Mouse (Mus musculus) intestine, embryonic 14.5 days (tissue): ENCODE results near the gene Pkd1. TPM values are rescaled to one million over a fixed set of nuclear protein-coding genes. Genes with fewer than 3 reads are reported as not detected.
A peak's percentile ranks its signal among the peaks of the same experiment; 100 is the strongest.

Experiments used
- ATAC-seq: fragments of 200-750 bp; cut with Nextera tagmentation; replicated peaks from 2 replicates; pipeline ENCODE4 v1.8.0; 2017; ENCODE audit warnings: low read depth, moderate number of reproducible peaks, moderate TSS enrichment, moderate library complexity; ENCODE audit not compliant: low FRiP score, low TSS enrichment
- DNase-seq: peaks from one replicate; pipeline ENCODE4 v3.0.0-alpha.2; 2018; ENCODE audit warnings: low spot score
- H3K27ac ChIP-seq: fragments of 300-500 bp; sonication (generic); 2 replicates; pipeline ENCODE4 v1.5.1; 2014; ENCODE audit warnings: low read depth, mild to moderate bottlenecking, control low read depth
- H3K27me3 ChIP-seq: fragments of 300-500 bp; sonication (generic); replicated peaks from 2 replicates; pipeline ENCODE4 v1.6.1; 2014; ENCODE audit warnings: low read length, control low read depth; ENCODE audit not compliant: control insufficient read depth, insufficient read depth
- H3K36me3 ChIP-seq: fragments of 300-500 bp; sonication (generic); 2 replicates; pipeline ENCODE4 v1.6.1; 2014; ENCODE audit warnings: low read length, control low read depth; ENCODE audit not compliant: control insufficient read depth, insufficient read depth
- H3K4me1 ChIP-seq: fragments of 300-500 bp; sonication (generic); replicated peaks from 2 replicates; pipeline ENCODE4 v1.6.1; 2014; ENCODE audit warnings: low read length, control low read depth, mixed read lengths; ENCODE audit not compliant: control insufficient read depth, insufficient read depth
- H3K4me2 ChIP-seq: fragments of 300-500 bp; sonication (generic); 2 replicates; pipeline ENCODE4 v1.6.1; 2014; ENCODE audit warnings: low read length
- H3K4me3 ChIP-seq: fragments of 300-500 bp; sonication (generic); 2 replicates; pipeline ENCODE4 v1.5.1; 2014; ENCODE audit warnings: low read depth, low read length, control low read depth, mixed read lengths
- H3K9ac ChIP-seq: fragments of 300-500 bp; sonication (generic); 2 replicates; pipeline ENCODE4 v1.6.1; 2014; ENCODE audit warnings: mild to moderate bottlenecking, low read length
- H3K9me3 ChIP-seq: fragments of 300-500 bp; sonication (generic); 2 replicates; pipeline ENCODE4 v1.6.1; 2016; ENCODE audit warnings: low read length, control low read depth; ENCODE audit not compliant: control insufficient read depth
- WGBS: fragments of 180-500 bp; shearing (Covaris S2); extraction: QIAGEN DNeasy Blood & Tissue Kit; methylation state at CpG from one replicate; pipeline ENCODE4 v1.1.7; 2014; 5-methylcytosine and 5-hydroxymethylcytosine counted together
- polyA plus RNA-seq: library from polyadenylated mRNA; unstranded; fragments of >200 nt; fragmentation: Nextera tagmentation; extraction: Ambion mirVana; gene quantifications from 2 replicates; pipeline ENCODE4 v1.2.1, GENCODE M21; 2014

Pkd1 gene
- polyA plus RNA-seq, 1 experiment from 2014 or later, result 26.8 TPM

DNA sequence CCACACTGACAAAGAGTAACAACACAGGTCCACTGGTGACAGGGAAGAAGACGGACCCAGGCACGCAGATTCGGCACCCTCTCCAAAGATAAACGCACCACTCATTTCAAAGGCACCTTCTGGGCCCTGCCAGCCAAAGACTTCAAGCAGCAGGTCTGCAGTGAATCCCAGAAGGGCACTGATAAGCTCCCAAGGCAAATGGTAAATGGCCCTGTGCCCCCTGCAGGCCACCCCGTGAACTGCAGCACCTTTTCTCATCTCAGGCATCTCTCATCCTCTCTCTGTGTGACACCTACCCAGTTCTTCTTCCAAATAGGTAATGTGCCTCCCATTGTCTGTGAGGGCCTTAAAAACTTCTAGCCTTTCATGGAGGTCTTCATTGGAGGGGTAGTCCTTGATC, 79.0 kb downstream of the Pkd1 start:
- peak; percentile 91 for DNase-seq
- Histone ChIP-seq H3K4me3 (no peak overlapping the region), H3K27me3 (no peaks in the 10 kb centered on the region), H3K4me1 (peaks cover 13% of the 10 kb centered on the region), H3K27ac (no peak overlapping the region), H3K4me2 (no peak overlapping the region), H3K9ac (no peak overlapping the region), H3K36me3 (peaks cover 69% of the 10 kb centered on the region), H3K9me3 (no peaks in the 10 kb centered on the region)
- 37% methylated on average over 5 of the region's 5 CpGs for WGBS
- ATAC-seq, result no peak

DNA sequence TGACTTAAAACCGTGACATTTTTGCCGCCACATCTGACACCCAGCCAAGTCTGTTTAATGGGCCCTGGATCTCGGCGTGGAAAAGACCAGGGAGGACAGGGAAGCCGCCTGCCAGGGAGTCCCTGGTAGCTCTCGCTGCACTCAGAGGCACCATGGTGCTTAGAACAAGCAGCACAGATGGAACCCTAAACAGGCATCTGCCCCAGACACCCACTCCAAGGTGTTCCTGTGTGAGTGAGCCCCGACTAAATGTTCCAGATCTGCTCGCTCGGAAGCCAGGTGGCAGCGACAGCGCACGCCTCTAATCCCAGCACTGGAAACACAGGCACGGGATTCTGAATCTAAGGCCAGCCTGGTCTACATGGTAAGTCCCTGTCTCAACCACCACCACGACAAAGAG, 80.4 kb downstream of the Pkd1 start:
- Histone ChIP-seq H3K27ac (no peak overlapping the region), H3K9ac (no peak overlapping the region), H3K4me1 (peaks cover 15% of the 10 kb centered on the region), H3K4me2 (no peak overlapping the region), H3K27me3 (no peaks in the 10 kb centered on the region), H3K9me3 (no peaks in the 10 kb centered on the region), H3K36me3 (peaks cover 55% of the 10 kb centered on the region), H3K4me3 (no peak overlapping the region)
- ATAC-seq, result no peak
- DNase-seq, result no peak
- 89% methylated on average over 14 of the region's 14 CpGs for WGBS

DNA sequence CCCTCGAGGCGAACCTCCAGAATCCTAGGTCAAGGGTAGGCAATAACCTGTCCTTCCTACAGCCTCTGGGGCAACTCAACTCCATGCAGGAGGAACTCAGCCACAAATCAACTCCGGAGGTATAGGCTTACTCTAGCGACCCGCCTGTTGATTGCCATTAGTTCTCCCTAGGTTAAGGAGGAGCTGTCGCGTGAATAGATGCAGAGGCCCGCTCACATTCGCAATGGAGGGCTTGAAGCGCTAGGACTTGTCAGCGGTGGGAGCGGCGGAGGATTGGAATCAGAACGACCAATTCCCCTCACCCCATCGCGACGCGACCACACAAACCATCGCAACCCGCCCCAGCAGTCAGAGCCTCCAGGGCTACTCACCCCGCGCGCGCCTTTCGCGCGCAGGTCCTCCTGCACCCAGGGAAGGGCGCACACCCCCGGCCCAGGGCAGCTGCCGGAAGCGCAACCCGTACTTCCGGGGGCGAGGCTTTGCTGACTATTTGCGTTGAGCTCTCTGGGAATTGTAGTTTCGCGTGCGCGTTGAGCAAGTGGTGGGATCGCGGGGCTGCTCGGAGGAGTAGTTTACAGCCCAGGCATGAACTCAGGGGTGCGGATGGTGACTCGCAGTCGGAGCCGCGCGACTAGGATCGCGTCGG, 82.7 kb downstream of the Pkd1 start, which contains the start of the genes Tsc2 and Nthl1:
TSS of gene Tsc2 (minus strand) at position 464 of the 646 bp plus-strand sequence.
TSS of gene Nthl1 (plus strand) at position 514 of the 646 bp plus-strand sequence.
- peaks cover 15% of the 10 kb centered on the region for H3K4me1 ChIP-seq
- no peaks in the 10 kb centered on the region for H3K9me3 ChIP-seq
- DNase-seq, result peak; percentile 91
- H3K36me3 ChIP-seq, result peaks cover 34% of the 10 kb centered on the region
- H3K27me3 ChIP-seq, result no peaks in the 10 kb centered on the region
- H3K4me3 ChIP-seq, result peak within 1 kb of the TSS; percentile 60
- peak within 1 kb of the TSS; percentile 77 for H3K9ac ChIP-seq
- peak within 1 kb of the TSS; percentile 84 for H3K4me2 ChIP-seq
- ATAC-seq, result peak; percentile 89
- WGBS, result 2% methylated on average over 51 of the region's 51 CpGs
- H3K27ac ChIP-seq, result peak within 1 kb of the TSS; percentile 88

DNA sequence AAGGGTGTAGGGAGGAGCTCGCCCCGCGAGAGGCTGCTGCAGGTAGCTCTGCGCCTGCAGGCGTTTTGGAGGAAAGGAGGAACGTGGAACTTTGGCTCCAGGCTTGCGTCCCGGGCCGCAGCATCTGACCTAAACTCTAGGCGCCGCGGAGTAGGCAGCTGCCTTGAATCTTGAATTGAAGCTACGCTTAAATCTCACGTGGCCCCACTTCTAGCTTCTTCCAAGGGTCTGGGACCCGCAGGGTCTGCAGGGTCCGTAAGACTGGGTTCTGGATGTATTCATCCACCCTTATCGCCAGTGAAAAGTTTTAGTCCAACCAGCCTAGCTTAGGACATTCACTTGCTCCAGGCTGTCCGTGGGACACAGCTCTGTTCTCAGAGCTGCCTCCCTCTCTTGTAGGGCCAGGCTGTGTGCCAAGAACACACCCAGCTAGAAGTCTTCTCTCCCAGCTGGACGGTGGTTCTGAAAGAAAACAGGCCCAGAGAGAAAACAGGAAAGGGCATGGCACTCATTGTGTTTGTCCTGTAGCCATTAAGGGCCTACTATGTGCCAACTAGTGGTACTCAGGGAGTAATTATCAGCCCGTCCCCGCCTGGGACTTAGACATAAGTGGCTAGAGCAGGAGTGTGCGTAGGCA, 83.3 kb downstream of the Pkd1 start:
- no peak for DNase-seq
- H3K4me1 ChIP-seq, result peaks cover 15% of the 10 kb centered on the region
- H3K27me3 ChIP-seq, result no peaks in the 10 kb centered on the region
- ATAC-seq, result peak; percentile 32
- peaks cover 28% of the 10 kb centered on the region for H3K36me3 ChIP-seq
- H3K4me3 ChIP-seq, result peak overlapping the region; percentile 60
- WGBS, result 11% methylated on average over 22 of the region's 22 CpGs
- no peaks in the 10 kb centered on the region for H3K9me3 ChIP-seq
- H3K27ac ChIP-seq, result peak overlapping the region; percentile 88
- peak overlapping the region; percentile 84 for H3K4me2 ChIP-seq
- H3K9ac ChIP-seq, result peak overlapping the region; percentile 77

DNA sequence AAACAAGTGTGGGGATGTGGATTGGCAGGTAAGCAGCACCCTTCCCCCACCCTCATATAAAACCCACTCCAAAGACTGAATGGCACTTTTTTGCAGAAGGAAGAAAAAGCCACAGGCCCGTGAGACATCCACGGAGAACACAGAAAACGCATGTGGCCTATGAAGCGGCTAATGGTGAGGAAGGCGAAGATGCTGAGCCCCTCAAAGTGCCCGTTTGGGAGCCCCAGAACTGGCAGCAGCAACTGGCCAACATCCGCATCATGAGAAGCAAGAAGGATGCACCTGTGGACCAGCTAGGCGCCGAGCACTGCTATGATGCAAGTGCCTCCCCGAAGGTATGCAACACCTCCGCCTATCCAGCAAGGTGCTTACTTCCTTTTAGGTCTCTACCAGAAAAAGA, 84.2 kb downstream of the Pkd1 start:
- ATAC-seq (no peak), DNase-seq (no peak)
- 97% methylated on average over 11 of the region's 11 CpGs for WGBS
- no peak overlapping the region for H3K9ac ChIP-seq
- no peaks in the 10 kb centered on the region for H3K27me3 ChIP-seq
- H3K27ac ChIP-seq, result peak overlapping the region; percentile 88; the same call in 1 of the 2 replicates
- peaks cover 15% of the 10 kb centered on the region for H3K4me1 ChIP-seq
- peaks cover 20% of the 10 kb centered on the region for H3K36me3 ChIP-seq
- H3K9me3 ChIP-seq, result no peaks in the 10 kb centered on the region
- H3K4me3 ChIP-seq, result no peak overlapping the region
- no peak overlapping the region for H3K4me2 ChIP-seq

DNA sequence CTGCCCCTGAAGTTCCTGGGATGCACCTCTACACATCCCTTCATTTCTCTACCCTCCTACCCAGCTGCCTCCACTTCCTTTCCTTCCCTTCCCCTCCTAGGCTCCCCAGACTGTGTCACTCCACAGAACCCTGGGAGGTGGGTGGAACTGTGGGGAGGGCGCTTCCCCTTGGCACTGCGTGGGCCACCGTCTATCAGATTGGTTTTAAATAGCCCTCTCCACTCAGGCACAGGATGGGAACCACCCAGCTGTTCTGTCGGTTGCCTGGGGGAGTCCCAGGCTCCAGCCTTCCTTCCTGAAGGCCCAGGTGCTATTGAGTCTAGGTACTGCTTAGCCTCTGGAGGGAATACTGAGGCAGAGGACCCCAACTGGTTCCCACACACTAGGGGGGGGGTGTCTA, 85.4 kb downstream of the Pkd1 start:
- no peak for ATAC-seq

DNA sequence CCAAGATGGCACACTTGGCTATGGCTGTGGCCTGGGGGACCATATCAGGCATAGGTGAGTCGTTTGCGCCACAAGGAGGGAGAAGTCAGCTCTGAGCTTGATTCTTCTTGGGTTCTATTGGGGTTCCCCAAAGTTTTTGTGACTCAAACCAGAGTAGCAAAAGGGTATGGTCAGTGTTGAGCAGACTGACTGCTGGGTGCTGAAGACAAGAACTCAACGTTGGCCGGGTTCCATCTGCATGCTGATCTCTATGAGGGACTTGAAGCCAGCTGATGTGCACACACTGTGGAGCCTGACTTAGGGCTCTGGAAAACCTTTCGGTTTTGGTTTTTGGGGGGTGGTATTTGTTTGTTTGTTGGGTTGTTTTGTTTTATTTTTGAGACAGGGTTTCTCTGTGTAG, 86.1 kb downstream of the Pkd1 start:
- ATAC-seq, result no peak
- WGBS, result 94% methylated on average over 5 of the region's 5 CpGs
- DNase-seq, result no peak
- Histone ChIP-seq H3K4me2 (no peak overlapping the region), H3K4me1 (peaks cover 30% of the 10 kb centered on the region), H3K36me3 (peaks cover 10% of the 10 kb centered on the region), H3K9me3 (no peaks in the 10 kb centered on the region), H3K9ac (no peak overlapping the region), H3K27me3 (no peaks in the 10 kb centered on the region), H3K27ac (no peak overlapping the region), H3K4me3 (no peak overlapping the region)

More for the DNA sequence above, 85.4 kb downstream of the Pkd1 start:
- H3K4me1 ChIP-seq, result peaks cover 25% of the 10 kb centered on the region
- no peaks in the 10 kb centered on the region for H3K9me3 ChIP-seq
- H3K4me2 ChIP-seq, result no peak overlapping the region
- no peak overlapping the region for H3K4me3 ChIP-seq
- WGBS, result 86% methylated on average over 4 of the region's 4 CpGs
- H3K9ac ChIP-seq, result no peak overlapping the region
- DNase-seq, result no peak
- H3K36me3 ChIP-seq, result peaks cover 10% of the 10 kb centered on the region; the same call in 1 of the 2 replicates
- no peak overlapping the region for H3K27ac ChIP-seq
- no peaks in the 10 kb centered on the region for H3K27me3 ChIP-seq

DNA sequence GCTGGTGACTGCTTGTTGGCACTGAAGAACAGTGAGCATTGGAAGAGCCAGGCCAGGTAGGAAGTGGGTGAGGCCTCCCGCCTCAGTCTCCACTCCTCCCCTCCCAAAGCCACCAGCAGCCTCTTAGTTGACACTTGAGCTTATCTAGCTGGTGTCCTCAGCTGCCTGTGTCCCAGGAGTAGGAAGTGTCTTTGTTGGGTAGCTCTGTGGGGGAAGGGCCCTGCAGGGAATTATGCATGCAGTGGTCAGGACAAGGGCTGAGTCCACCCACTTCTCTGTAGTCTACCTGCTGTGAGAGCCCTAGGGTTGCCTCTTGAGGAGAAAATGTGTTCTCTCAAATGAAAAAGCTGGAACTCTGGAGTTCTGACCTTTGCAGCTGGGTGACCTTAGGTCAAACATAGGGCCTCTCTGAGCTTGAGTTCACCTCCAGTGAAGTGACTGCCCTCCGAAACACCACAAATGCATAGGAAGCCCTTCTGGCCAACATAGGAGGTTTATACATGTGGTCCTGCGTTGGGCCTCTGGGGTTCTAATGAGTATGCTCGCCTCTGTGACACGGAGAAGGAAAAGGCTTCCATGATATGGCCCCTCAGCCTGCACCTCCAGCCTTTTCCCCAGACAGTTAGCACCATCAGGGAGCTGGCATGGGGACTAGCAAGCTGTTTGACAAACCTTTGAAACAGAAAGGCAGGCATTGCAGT, 87.3 kb downstream of the Pkd1 start:
- DNase-seq, result no peak
- ATAC-seq, result no peak
- WGBS, result 65% methylated on average over 5 of the region's 5 CpGs
- Histone ChIP-seq H3K4me3 (no peak overlapping the region), H3K27ac (no peak overlapping the region), H3K4me1 (peaks cover 26% of the 10 kb centered on the region), H3K27me3 (no peaks in the 10 kb centered on the region), H3K9me3 (no peaks in the 10 kb centered on the region), H3K36me3 (peaks cover 13% of the 10 kb centered on the region), H3K4me2 (no peak overlapping the region), H3K9ac (no peak overlapping the region)
